Mouse (Mus musculus): ENCODE data around the gene Cplx1. TPM values are rescaled to one million over a fixed set of nuclear protein-coding genes. Genes with fewer than 3 reads are reported as not detected.

The Cplx1 gene
- 0.17 and 0.23 TPM in 2 replicates for polyA plus RNA-seq (2014; fragmentation: Nextera tagmentation; extraction: Ambion mirVana)

GRCm38 (mm10) chr5:108549489-108550206, at the start of gene Cplx1:
TSS of gene Cplx1 (minus strand) at chr5:108550024.
- Histone ChIP-seq H3K4me2 (replicated peaks; ENCODE audit: low read depth, low read length) (peak within 1 kb of the TSS; percentile 67), H3K27me3 (ENCODE audit: control insufficient read depth, insufficient read depth, low read length) (peaks cover 27% of the 10 kb centered on the region), H3K9me3 (ENCODE audit: control insufficient read depth, low read length) (no peaks in the 10 kb centered on the region), H3K4me1 (ENCODE audit: control insufficient read depth, insufficient read depth, low read length) (peaks cover 7% of the 10 kb centered on the region; the same call in 1 of the 2 replicates), H3K36me3 (ENCODE audit: control insufficient read depth, insufficient read depth, low read length) (no peaks in the 10 kb centered on the region), H3K27ac (ENCODE audit: low read depth, low read length) (no peak within 1 kb of the TSS), H3K4me3 (ENCODE audit: low read length) (peak within 1 kb of the TSS; percentile 31), H3K9ac (ENCODE audit: low read depth, low read length) (peak within 1 kb of the TSS; percentile 4; the same call in 1 of the 2 replicates)
- ATAC-seq (ENCODE audit: low FRiP score, low TSS enrichment) = peak; percentile 83
- under 1% methylated on average over 50 of the region's 56 CpGs for WGBS

- Histone ChIP-seq H3K9me3 (ENCODE audit: control insufficient read depth, low read length) (no peaks in the 10 kb centered on the region), H3K4me3 (ENCODE audit: low read length) (no peak overlapping the region), H3K4me2 (replicated peaks; ENCODE audit: low read depth, low read length) (no peak overlapping the region), H3K27me3 (ENCODE audit: control insufficient read depth, insufficient read depth, low read length) (no peaks in the 10 kb centered on the region), H3K4me1 (ENCODE audit: control insufficient read depth, insufficient read depth, low read length) (no peaks in the 10 kb centered on the region), H3K36me3 (ENCODE audit: control insufficient read depth, insufficient read depth, low read length) (peaks cover 70% of the 10 kb centered on the region), H3K9ac (ENCODE audit: low read depth, low read length) (no peak overlapping the region), H3K27ac (ENCODE audit: low read depth, low read length) (no peak overlapping the region)
- no peak for ATAC-seq (ENCODE audit: low FRiP score, low TSS enrichment)
- WGBS = 94% methylated on average over 3 of the region's 3 CpGs
These were observed 31.6 kb upstream of the Cplx1 start for GRCm38 (mm10) chr5:108581361-108581891.

- no peaks in the 10 kb centered on the region for H3K9me3 ChIP-seq (ENCODE audit: control insufficient read depth, low read length)
- 93% methylated on average over 6 of the region's 6 CpGs for WGBS
- no peak overlapping the region for H3K9ac ChIP-seq (ENCODE audit: low read depth, low read length)
- H3K4me3 ChIP-seq (ENCODE audit: low read length) = no peak overlapping the region
- peaks cover 90% of the 10 kb centered on the region for H3K36me3 ChIP-seq (ENCODE audit: control insufficient read depth, insufficient read depth, low read length)
- no peak for ATAC-seq (ENCODE audit: low FRiP score, low TSS enrichment)
- H3K27ac ChIP-seq (ENCODE audit: low read depth, low read length) = no peak overlapping the region
- H3K4me2 ChIP-seq (replicated peaks; ENCODE audit: low read depth, low read length) = no peak overlapping the region
- no peaks in the 10 kb centered on the region for H3K27me3 ChIP-seq (ENCODE audit: control insufficient read depth, insufficient read depth, low read length)
- no peaks in the 10 kb centered on the region for H3K4me1 ChIP-seq (ENCODE audit: control insufficient read depth, insufficient read depth, low read length)
These were observed 23.2 kb upstream of the Cplx1 start for GRCm38 (mm10) chr5:108573054-108573453.

- no peak overlapping the region for H3K27ac ChIP-seq (ENCODE audit: low read depth, low read length)
- no peaks in the 10 kb centered on the region for H3K27me3 ChIP-seq (ENCODE audit: control insufficient read depth, insufficient read depth, low read length)
- WGBS = 88% methylated on average over 1 of the region's 1 CpGs
- peaks cover 78% of the 10 kb centered on the region for H3K36me3 ChIP-seq (ENCODE audit: control insufficient read depth, insufficient read depth, low read length)
- no peak overlapping the region for H3K4me3 ChIP-seq (ENCODE audit: low read length)
- no peak overlapping the region for H3K9ac ChIP-seq (ENCODE audit: low read depth, low read length)
- no peaks in the 10 kb centered on the region for H3K9me3 ChIP-seq (ENCODE audit: control insufficient read depth, low read length)
- H3K4me1 ChIP-seq (ENCODE audit: control insufficient read depth, insufficient read depth, low read length) = no peaks in the 10 kb centered on the region
- ATAC-seq (ENCODE audit: low FRiP score, low TSS enrichment) = no peak
- no peak overlapping the region for H3K4me2 ChIP-seq (replicated peaks; ENCODE audit: low read depth, low read length)
These were observed 21.2 kb upstream of the Cplx1 start for GRCm38 (mm10) chr5:108570991-108571390.

GRCm38 (mm10) chr5:108567104-108567503, 17.3 kb upstream of the Cplx1 start:
- peaks cover 44% of the 10 kb centered on the region for H3K36me3 ChIP-seq (ENCODE audit: control insufficient read depth, insufficient read depth, low read length)
- no peaks in the 10 kb centered on the region for H3K4me1 ChIP-seq (ENCODE audit: control insufficient read depth, insufficient read depth, low read length)
- H3K4me3 ChIP-seq (ENCODE audit: low read length) = no peak overlapping the region
- no peaks in the 10 kb centered on the region for H3K9me3 ChIP-seq (ENCODE audit: control insufficient read depth, low read length)
- no peak overlapping the region for H3K4me2 ChIP-seq (replicated peaks; ENCODE audit: low read depth, low read length)
- no peak for ATAC-seq (ENCODE audit: low FRiP score, low TSS enrichment)
- no peaks in the 10 kb centered on the region for H3K27me3 ChIP-seq (ENCODE audit: control insufficient read depth, insufficient read depth, low read length)
- no peak overlapping the region for H3K9ac ChIP-seq (ENCODE audit: low read depth, low read length)
- H3K27ac ChIP-seq (ENCODE audit: low read depth, low read length) = no peak overlapping the region
- WGBS = 93% methylated on average over 2 of the region's 2 CpGs

- no peak overlapping the region for H3K4me2 ChIP-seq (replicated peaks; ENCODE audit: low read depth, low read length)
- H3K27me3 ChIP-seq (ENCODE audit: control insufficient read depth, insufficient read depth, low read length) = no peaks in the 10 kb centered on the region
- H3K4me1 ChIP-seq (ENCODE audit: control insufficient read depth, insufficient read depth, low read length) = no peaks in the 10 kb centered on the region
- no peak overlapping the region for H3K27ac ChIP-seq (ENCODE audit: low read depth, low read length)
- H3K36me3 ChIP-seq (ENCODE audit: control insufficient read depth, insufficient read depth, low read length) = peaks cover 39% of the 10 kb centered on the region
- H3K9me3 ChIP-seq (ENCODE audit: control insufficient read depth, low read length) = no peaks in the 10 kb centered on the region
- WGBS = 90% methylated on average over 4 of the region's 4 CpGs
- no peak overlapping the region for H3K4me3 ChIP-seq (ENCODE audit: low read length)
- ATAC-seq (ENCODE audit: low FRiP score, low TSS enrichment) = no peak
- no peak overlapping the region for H3K9ac ChIP-seq (ENCODE audit: low read depth, low read length)
These were observed 16.7 kb upstream of the Cplx1 start for GRCm38 (mm10) chr5:108566523-108566922.

GRCm38 (mm10) chr5:108565381-108565780, 15.6 kb upstream of the Cplx1 start:
- H3K4me3 ChIP-seq (ENCODE audit: low read length) = no peak overlapping the region

GRCm38 (mm10) chr5:108564346-108564745, 14.5 kb upstream of the Cplx1 start:
- 80% methylated on average over 3 of the region's 3 CpGs for WGBS
- Histone ChIP-seq H3K4me3 (ENCODE audit: low read length) (no peak overlapping the region), H3K4me2 (replicated peaks; ENCODE audit: low read depth, low read length) (no peak overlapping the region), H3K27me3 (ENCODE audit: control insufficient read depth, insufficient read depth, low read length) (no peaks in the 10 kb centered on the region), H3K27ac (ENCODE audit: low read depth, low read length) (no peak overlapping the region), H3K9me3 (ENCODE audit: control insufficient read depth, low read length) (no peaks in the 10 kb centered on the region), H3K9ac (ENCODE audit: low read depth, low read length) (no peak overlapping the region), H3K4me1 (ENCODE audit: control insufficient read depth, insufficient read depth, low read length) (no peaks in the 10 kb centered on the region), H3K36me3 (ENCODE audit: control insufficient read depth, insufficient read depth, low read length) (peaks cover 18% of the 10 kb centered on the region)
- ATAC-seq (ENCODE audit: low FRiP score, low TSS enrichment) = no peak

More at GRCm38 (mm10) chr5:108565381-108565780, 15.6 kb upstream of the Cplx1 start:
- Histone ChIP-seq H3K27me3 (ENCODE audit: control insufficient read depth, insufficient read depth, low read length) (no peaks in the 10 kb centered on the region), H3K9ac (ENCODE audit: low read depth, low read length) (no peak overlapping the region), H3K4me2 (replicated peaks; ENCODE audit: low read depth, low read length) (no peak overlapping the region), H3K9me3 (ENCODE audit: control insufficient read depth, low read length) (no peaks in the 10 kb centered on the region), H3K27ac (ENCODE audit: low read depth, low read length) (no peak overlapping the region), H3K36me3 (ENCODE audit: control insufficient read depth, insufficient read depth, low read length) (peaks cover 28% of the 10 kb centered on the region), H3K4me1 (ENCODE audit: control insufficient read depth, insufficient read depth, low read length) (no peaks in the 10 kb centered on the region)
- 0 out of 2 replicates have a peak, but pooled peaks have one; percentile 9 for ATAC-seq (ENCODE audit: low FRiP score, low TSS enrichment)
- 95% methylated on average over 2 of the region's 2 CpGs for WGBS

- H3K9me3 ChIP-seq (ENCODE audit: control insufficient read depth, low read length) = no peaks in the 10 kb centered on the region
- ATAC-seq (ENCODE audit: low FRiP score, low TSS enrichment) = no peak
- 86% methylated on average over 2 of the region's 2 CpGs for WGBS
These were observed 12.7 kb upstream of the Cplx1 start for GRCm38 (mm10) chr5:108562483-108562882.

More at GRCm38 (mm10) chr5:108562483-108562882, 12.7 kb upstream of the Cplx1 start:
- no peaks in the 10 kb centered on the region for H3K4me1 ChIP-seq (ENCODE audit: control insufficient read depth, insufficient read depth, low read length)
- H3K27me3 ChIP-seq (ENCODE audit: control insufficient read depth, insufficient read depth, low read length) = no peaks in the 10 kb centered on the region
- no peak overlapping the region for H3K27ac ChIP-seq (ENCODE audit: low read depth, low read length)
- peaks cover 2% of the 10 kb centered on the region for H3K36me3 ChIP-seq (ENCODE audit: control insufficient read depth, insufficient read depth, low read length)
- H3K4me3 ChIP-seq (ENCODE audit: low read length) = no peak overlapping the region
- no peak overlapping the region for H3K4me2 ChIP-seq (replicated peaks; ENCODE audit: low read depth, low read length)
- H3K9ac ChIP-seq (ENCODE audit: low read depth, low read length) = no peak overlapping the region
